Mouse (Mus musculus) CH12F3 (cell line): ENCODE results near the gene Mmp15.

ENCODE experiments used
- in situ Hi-C: fragments of 300-500 bp; cut with MboI; formaldehyde crosslinking; loops from 2 replicates; pipeline ENCODE4 v1.14.3; 2020; ENCODE audit warnings: low sequenced_read_pairs

Mmp15 gene

DNA sequence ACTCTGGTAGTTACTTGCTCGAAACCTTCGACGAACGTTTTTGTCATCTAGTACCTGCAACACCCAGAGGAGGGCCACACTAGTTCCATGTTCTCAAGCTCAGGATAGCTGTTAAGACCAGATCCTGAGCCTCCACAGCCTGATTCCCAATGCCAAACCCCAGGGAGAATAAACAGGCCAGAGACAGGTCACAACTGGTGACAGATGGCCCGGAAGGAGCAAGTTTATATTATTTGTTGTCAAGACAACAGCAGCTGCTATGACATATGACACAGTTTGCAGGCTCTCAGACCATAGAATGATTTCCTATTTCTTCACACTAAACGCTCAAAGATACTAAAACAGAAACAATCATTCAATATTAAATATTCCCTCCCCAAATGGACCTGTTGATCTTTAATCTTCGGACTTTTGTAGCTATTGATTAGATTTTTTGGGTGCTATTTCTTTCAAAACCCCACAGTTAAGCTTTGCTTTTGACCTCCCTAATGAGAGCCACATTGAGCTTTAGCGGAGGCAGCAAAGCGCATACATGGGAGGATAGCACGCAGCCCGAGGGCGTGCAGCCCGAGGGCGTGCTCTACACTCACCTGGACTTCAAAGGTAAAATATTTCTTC lies 70.2 kb downstream of the Mmp15 start:
- in situ Hi-C loops: loop anchor here (10.0 kb wide), 1 partner anchor 168 kb away; no protein-coding TSS in a partner anchor
